Mouse (Mus musculus): Measurements from ENCODE around the gene Arhgap21. TPM values are rescaled to one million over a fixed set of nuclear protein-coding genes. Genes with fewer than 3 reads are reported as not detected.

The Arhgap21 gene
- polyA plus RNA-seq, 1 experiment from 2014 or later, result 5.2 TPM

- no peaks in the 10 kb centered on the region for H3K9me3 ChIP-seq (ENCODE audit: control insufficient read depth, low read length)
- no peak overlapping the region for H3K27ac ChIP-seq (replicated peaks)
- no peak overlapping the region for H3K4me2 ChIP-seq (replicated peaks; ENCODE audit: low read depth)
- H3K4me1 ChIP-seq (replicated peaks; ENCODE audit: control insufficient read depth, insufficient read depth), result no peaks in the 10 kb centered on the region
- no peak overlapping the region for H3K9ac ChIP-seq (ENCODE audit: low read length)
- ATAC-seq (ENCODE audit: low FRiP score, low TSS enrichment) (no peak), DNase-seq (ENCODE audit: low spot score) (no peak)
- H3K4me3 ChIP-seq (ENCODE audit: low read depth, low read length), result no peak overlapping the region
- 0 out of 2 replicates have a peak, but pooled peaks cover 2% of the 10 kb centered on the region for H3K36me3 ChIP-seq (ENCODE audit: control insufficient read depth, insufficient read depth, low read length)
- no peaks in the 10 kb centered on the region for H3K27me3 ChIP-seq (ENCODE audit: control insufficient read depth, insufficient read depth, low read length)
- 77% methylated on average over 3 of the region's 3 CpGs for WGBS
- no peak for TF ChIP-seq EP300 (optimal IDR thresholded peaks at IDR 0.05)
- no peak for TF ChIP-seq CTCF (IDR thresholded peaks at IDR 0.05; ENCODE audit: low read depth)
Observed at GRCm38 (mm10) chr2:20888751-20889150, 79.9 kb downstream of the Arhgap21 start.

GRCm38 (mm10) chr2:20883288-20883687 lies 85.4 kb downstream of the Arhgap21 start:
- no peak overlapping the region for H3K4me3 ChIP-seq (ENCODE audit: low read depth, low read length)
- peaks cover 18% of the 10 kb centered on the region; the same call in 1 of the 2 replicates for H3K36me3 ChIP-seq (ENCODE audit: control insufficient read depth, insufficient read depth, low read length)
- DNase-seq (ENCODE audit: low spot score), result no peak
- ATAC-seq (ENCODE audit: low FRiP score, low TSS enrichment), result no peak
- no peak overlapping the region for H3K4me2 ChIP-seq (replicated peaks; ENCODE audit: low read depth)
- no peaks in the 10 kb centered on the region for H3K9me3 ChIP-seq (ENCODE audit: control insufficient read depth, low read length)
- WGBS, result 78% methylated on average over 8 of the region's 8 CpGs
- no peaks in the 10 kb centered on the region for H3K27me3 ChIP-seq (ENCODE audit: control insufficient read depth, insufficient read depth, low read length)
- H3K4me1 ChIP-seq (replicated peaks; ENCODE audit: control insufficient read depth, insufficient read depth), result no peaks in the 10 kb centered on the region
- H3K27ac ChIP-seq (replicated peaks), result no peak overlapping the region
- H3K9ac ChIP-seq (ENCODE audit: low read length), result no peak overlapping the region
- TF ChIP-seq EP300 (optimal IDR thresholded peaks at IDR 0.05) (no peak), CTCF (IDR thresholded peaks at IDR 0.05; ENCODE audit: low read depth) (no peak)

GRCm38 (mm10) chr2:20879877-20880605 lies 88.6 kb downstream of the Arhgap21 start:
- H3K4me1 ChIP-seq (replicated peaks; ENCODE audit: control insufficient read depth, insufficient read depth), result no peaks in the 10 kb centered on the region
- H3K9ac ChIP-seq (ENCODE audit: low read length), result no peak overlapping the region
- H3K27ac ChIP-seq (replicated peaks), result no peak overlapping the region
- no peak overlapping the region for H3K4me3 ChIP-seq (ENCODE audit: low read depth, low read length)
- ATAC-seq (ENCODE audit: low FRiP score, low TSS enrichment), result no peak
- TF ChIP-seq EP300 (optimal IDR thresholded peaks at IDR 0.05) (no peak), CTCF (IDR thresholded peaks at IDR 0.05; ENCODE audit: low read depth) (no peak)
- no peak overlapping the region for H3K4me2 ChIP-seq (replicated peaks; ENCODE audit: low read depth)
- no peaks in the 10 kb centered on the region for H3K27me3 ChIP-seq (ENCODE audit: control insufficient read depth, insufficient read depth, low read length)
- DNase-seq (ENCODE audit: low spot score), result no peak
- peaks cover 15% of the 10 kb centered on the region; the same call in 1 of the 2 replicates for H3K36me3 ChIP-seq (ENCODE audit: control insufficient read depth, insufficient read depth, low read length)
- no peaks in the 10 kb centered on the region for H3K9me3 ChIP-seq (ENCODE audit: control insufficient read depth, low read length)
- WGBS, result 81% methylated on average over 16 of the region's 16 CpGs

GRCm38 (mm10) chr2:20874621-20875020 lies 94.1 kb downstream of the Arhgap21 start:
- H3K4me3 ChIP-seq (ENCODE audit: low read depth, low read length), result no peak overlapping the region
- WGBS, result 92% methylated on average over 5 of the region's 5 CpGs
- H3K36me3 ChIP-seq (ENCODE audit: control insufficient read depth, insufficient read depth, low read length), result peaks cover 4% of the 10 kb centered on the region; the same call in 1 of the 2 replicates
- no peak overlapping the region for H3K27ac ChIP-seq (replicated peaks)
- no peaks in the 10 kb centered on the region for H3K9me3 ChIP-seq (ENCODE audit: control insufficient read depth, low read length)
- ATAC-seq (ENCODE audit: low FRiP score, low TSS enrichment), result no peak
- DNase-seq (ENCODE audit: low spot score), result no peak
- no peak overlapping the region for H3K9ac ChIP-seq (ENCODE audit: low read length)
- H3K4me1 ChIP-seq (replicated peaks; ENCODE audit: control insufficient read depth, insufficient read depth), result no peaks in the 10 kb centered on the region
- TF ChIP-seq EP300 (optimal IDR thresholded peaks at IDR 0.05) (no peak), CTCF (IDR thresholded peaks at IDR 0.05; ENCODE audit: low read depth) (no peak)
- no peaks in the 10 kb centered on the region for H3K27me3 ChIP-seq (ENCODE audit: control insufficient read depth, insufficient read depth, low read length)
- H3K4me2 ChIP-seq (replicated peaks; ENCODE audit: low read depth), result no peak overlapping the region

- H3K9ac ChIP-seq (ENCODE audit: low read length), result no peak overlapping the region
- TF ChIP-seq CTCF (IDR thresholded peaks at IDR 0.05; ENCODE audit: low read depth) (no peak), EP300 (optimal IDR thresholded peaks at IDR 0.05) (no peak)
- no peaks in the 10 kb centered on the region for H3K4me1 ChIP-seq (replicated peaks; ENCODE audit: control insufficient read depth, insufficient read depth)
- no peaks in the 10 kb centered on the region for H3K27me3 ChIP-seq (ENCODE audit: control insufficient read depth, insufficient read depth, low read length)
- ATAC-seq (ENCODE audit: low FRiP score, low TSS enrichment) (no peak), DNase-seq (ENCODE audit: low spot score) (no peak)
- no peak overlapping the region for H3K4me3 ChIP-seq (ENCODE audit: low read depth, low read length)
- H3K4me2 ChIP-seq (replicated peaks; ENCODE audit: low read depth), result no peak overlapping the region
- no peaks in the 10 kb centered on the region for H3K9me3 ChIP-seq (ENCODE audit: control insufficient read depth, low read length)
- H3K27ac ChIP-seq (replicated peaks), result no peak overlapping the region
- WGBS, result 42% methylated on average over 2 of the region's 2 CpGs
- H3K36me3 ChIP-seq (ENCODE audit: control insufficient read depth, insufficient read depth, low read length), result 0 out of 2 replicates have a peak, but pooled peaks cover 7% of the 10 kb centered on the region
Observed at GRCm38 (mm10) chr2:20869212-20869965, 99.3 kb downstream of the Arhgap21 start.

GRCm38 (mm10) chr2:20868052-20868451 lies 100.6 kb downstream of the Arhgap21 start:
- no peak overlapping the region for H3K4me2 ChIP-seq (replicated peaks; ENCODE audit: low read depth)
- no peaks in the 10 kb centered on the region for H3K27me3 ChIP-seq (ENCODE audit: control insufficient read depth, insufficient read depth, low read length)
- H3K9me3 ChIP-seq (ENCODE audit: control insufficient read depth, low read length), result no peaks in the 10 kb centered on the region
- no peaks in the 10 kb centered on the region for H3K4me1 ChIP-seq (replicated peaks; ENCODE audit: control insufficient read depth, insufficient read depth)
- peak; percentile 46 for DNase-seq (ENCODE audit: low spot score)
- H3K9ac ChIP-seq (ENCODE audit: low read length), result no peak overlapping the region
- no peak for TF ChIP-seq EP300 (optimal IDR thresholded peaks at IDR 0.05)
- no peak for TF ChIP-seq CTCF (IDR thresholded peaks at IDR 0.05; ENCODE audit: low read depth)
- ATAC-seq (ENCODE audit: low FRiP score, low TSS enrichment), result peak; percentile 91
- no peak overlapping the region for H3K4me3 ChIP-seq (ENCODE audit: low read depth, low read length)
- peaks cover 10% of the 10 kb centered on the region; the same call in 1 of the 2 replicates for H3K36me3 ChIP-seq (ENCODE audit: control insufficient read depth, insufficient read depth, low read length)
- H3K27ac ChIP-seq (replicated peaks), result no peak overlapping the region
